Mouse (Mus musculus) hindbrain, embryonic 16.5 days (tissue): ENCODE data around the gene Snd1. TPM values are rescaled to one million over a fixed set of nuclear protein-coding genes. Genes with fewer than 3 reads are reported as not detected.

ENCODE experiments used
- ATAC-seq: fragments of 200-750 bp; cut with Nextera tagmentation; 2 replicates; pipeline ENCODE4 v1.8.0; 2017; ENCODE audit warnings: moderate TSS enrichment, moderate library complexity
- H3K27ac ChIP-seq: fragments of 300-500 bp; sonication (generic); 2 replicates; pipeline ENCODE4 v1.5.1; 2014; ENCODE audit warnings: low read depth, mild to moderate bottlenecking, control low read depth, low read length, moderate library complexity
- H3K27me3 ChIP-seq: fragments of 300-500 bp; sonication (generic); replicated peaks from 2 replicates; pipeline ENCODE4 v1.6.1; 2014; ENCODE audit warnings: low read length; ENCODE audit not compliant: control insufficient read depth, insufficient read depth
- H3K36me3 ChIP-seq: fragments of 300-500 bp; sonication (generic); 2 replicates; pipeline ENCODE4 v1.6.1; 2014; ENCODE audit warnings: mild to moderate bottlenecking, low read length, moderate library complexity, mixed read lengths; ENCODE audit not compliant: control insufficient read depth, insufficient read depth
- H3K4me1 ChIP-seq: fragments of 300-500 bp; sonication (generic); 2 replicates; pipeline ENCODE4 v1.6.1; 2014; ENCODE audit warnings: low read depth, low read length; ENCODE audit not compliant: control insufficient read depth, insufficient read depth
- H3K4me2 ChIP-seq: fragments of 300-500 bp; sonication (generic); 2 replicates; pipeline ENCODE4 v1.6.1; 2014; ENCODE audit warnings: mild to moderate bottlenecking, low read length, control low read depth, moderate library complexity
- H3K4me3 ChIP-seq: fragments of 300-500 bp; sonication (generic); 2 replicates; pipeline ENCODE4 v1.5.1; 2014; ENCODE audit warnings: mild to moderate bottlenecking, low read length, control low read depth, moderate library complexity
- H3K9ac ChIP-seq: fragments of 300-500 bp; sonication (generic); 2 replicates; pipeline ENCODE4 v1.6.1; 2014; ENCODE audit warnings: low read depth, mild to moderate bottlenecking, control low read depth, low read length, moderate library complexity
- H3K9me3 ChIP-seq: fragments of 300-500 bp; sonication (generic); 2 replicates; pipeline ENCODE4 v1.6.1; 2014; ENCODE audit warnings: mild to moderate bottlenecking, low read length, moderate library complexity; ENCODE audit not compliant: control insufficient read depth
- WGBS: fragments of 180-500 bp; shearing (Covaris S2); extraction: QIAGEN DNeasy Blood & Tissue Kit; methylation state at CpG from one replicate; pipeline ENCODE4 v1.1.7; 2014; 5-methylcytosine and 5-hydroxymethylcytosine counted together
- polyA plus RNA-seq: library from polyadenylated mRNA; unstranded; fragments of >200 nt; fragmentation: Nextera tagmentation; extraction: Ambion mirVana; gene quantifications from 2 replicates; pipeline ENCODE4 v1.2.1, GENCODE M21; 2015

Snd1 gene
- polyA plus RNA-seq, 1 experiment from 2014 or later = 69.7 TPM

- Histone ChIP-seq H3K9me3 (no peaks in the 10 kb centered on the region), H3K27me3 (no peaks in the 10 kb centered on the region), H3K27ac (no peak overlapping the region), H3K9ac (no peak overlapping the region), H3K4me2 (no peak overlapping the region), H3K36me3 (peaks cover 3% of the 10 kb centered on the region; the same call in 1 of the 2 replicates), H3K4me3 (no peak overlapping the region), H3K4me1 (no peaks in the 10 kb centered on the region)
- 87% methylated on average over 5 of the region's 5 CpGs for WGBS
- ATAC-seq = no peak
Measured at GRCm38 (mm10) chr6:28804751-28805150, 329.8 kb downstream of the Snd1 start.

DNA sequence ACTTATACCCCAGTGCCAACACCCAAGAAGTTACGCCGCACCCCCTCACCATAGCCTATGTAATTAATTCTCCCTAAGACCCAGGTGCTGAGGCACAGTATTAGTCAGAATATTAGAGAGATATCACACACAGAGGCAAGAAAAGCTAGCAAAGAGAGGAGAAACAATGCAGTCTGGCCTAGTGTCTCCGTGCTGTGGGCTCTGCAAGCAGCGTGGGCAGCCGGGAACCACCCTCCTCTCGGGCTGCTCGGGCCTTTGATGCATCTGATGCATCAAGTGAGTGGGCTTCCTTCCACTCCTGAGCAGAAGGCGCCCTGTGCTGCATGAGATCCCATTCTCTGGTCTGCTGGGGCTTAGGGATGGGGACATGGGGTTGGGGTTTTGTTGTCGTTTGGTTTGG is 338.1 kb downstream of the Snd1 start:
- H3K4me2 ChIP-seq = no peak overlapping the region
- 84% methylated on average over 9 of the region's 9 CpGs for whole genome bisulfite sequencing
- no peak overlapping the region for H3K27ac ChIP-seq
- no peak overlapping the region for H3K9ac ChIP-seq
- no peaks in the 10 kb centered on the region for H3K9me3 ChIP-seq
- no peak overlapping the region for H3K4me3 ChIP-seq
- no peaks in the 10 kb centered on the region for H3K27me3 ChIP-seq
- 0 out of 2 replicates have a peak, but pooled peaks have one; percentile 15 for ATAC-seq
- no peaks in the 10 kb centered on the region; the same call in 1 of the 2 replicates for H3K4me1 ChIP-seq
- peaks cover 3% of the 10 kb centered on the region; the same call in 1 of the 2 replicates for H3K36me3 ChIP-seq

- Histone ChIP-seq H3K27me3 (no peaks in the 10 kb centered on the region), H3K9ac (no peak overlapping the region), H3K4me2 (no peak overlapping the region), H3K4me3 (no peak overlapping the region), H3K36me3 (no peaks in the 10 kb centered on the region; the same call in 1 of the 2 replicates), H3K4me1 (peaks cover 10% of the 10 kb centered on the region), H3K27ac (no peak overlapping the region), H3K9me3 (no peaks in the 10 kb centered on the region)
- WGBS = 84% methylated on average over 2 of the region's 2 CpGs
- no peak for ATAC-seq
Measured at GRCm38 (mm10) chr6:28814895-28815294, 340.0 kb downstream of the Snd1 start.

GRCm38 (mm10) chr6:28817039-28817438 is 342.1 kb downstream of the Snd1 start:
- no peak overlapping the region for H3K4me2 ChIP-seq
- H3K27ac ChIP-seq = no peak overlapping the region
- H3K4me1 ChIP-seq = peaks cover 28% of the 10 kb centered on the region
- 72% methylated on average over 9 of the region's 9 CpGs for WGBS
- H3K36me3 ChIP-seq = no peaks in the 10 kb centered on the region
- no peak overlapping the region for H3K9ac ChIP-seq
- H3K27me3 ChIP-seq = no peaks in the 10 kb centered on the region
- no peak overlapping the region for H3K4me3 ChIP-seq
- H3K9me3 ChIP-seq = no peaks in the 10 kb centered on the region
- no peak; the same call in 1 of the 2 replicates for ATAC-seq

DNA sequence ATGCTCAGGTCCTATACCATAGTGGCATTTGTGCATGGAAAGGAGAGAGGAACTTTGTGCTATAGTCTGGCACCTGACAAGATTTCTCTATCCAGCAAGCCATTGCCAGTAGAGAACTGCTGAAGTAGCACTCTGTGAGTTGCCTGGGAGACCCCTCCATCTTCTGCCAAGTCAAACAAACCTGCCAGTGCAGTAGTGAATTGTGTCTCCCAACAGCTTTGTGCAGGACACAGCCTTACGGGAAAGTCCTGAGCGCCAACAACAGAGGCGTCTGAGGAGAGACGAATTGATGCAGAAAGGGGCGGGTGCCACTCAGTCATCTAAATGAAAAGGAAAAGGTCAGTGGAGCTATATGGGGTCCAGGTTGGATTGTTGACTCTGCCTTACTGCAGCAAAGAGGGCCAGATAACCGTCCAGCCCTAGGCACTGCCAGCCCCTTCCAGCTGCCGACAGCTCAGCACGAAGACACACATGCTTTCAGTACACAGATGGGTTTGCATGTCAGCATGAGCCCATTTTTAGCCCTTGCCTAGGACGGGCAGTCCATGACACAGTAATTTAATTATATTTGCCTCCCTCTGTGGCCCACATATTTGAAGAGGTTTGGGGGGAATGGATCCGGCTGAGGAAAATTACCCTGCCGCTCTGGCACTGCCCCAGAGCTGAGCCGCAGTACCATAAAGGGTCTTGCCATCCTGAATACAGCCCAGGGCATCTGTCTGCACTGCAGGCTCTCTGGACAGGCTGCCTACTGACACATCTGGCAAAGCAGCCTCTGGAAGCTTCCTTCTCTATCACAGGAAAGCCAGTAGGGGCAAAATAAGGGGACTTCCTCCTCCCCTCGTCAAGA is 344.8 kb downstream of the Snd1 start:
- H3K4me2 ChIP-seq = no peak overlapping the region
- ATAC-seq = peak; percentile 83
- WGBS = 35% methylated on average over 13 of the region's 13 CpGs

GRCm38 (mm10) chr6:28822296-28822695 is 347.4 kb downstream of the Snd1 start:
- ATAC-seq = no peak
- H3K4me1 ChIP-seq = peaks cover 46% of the 10 kb centered on the region
- no peaks in the 10 kb centered on the region for H3K27me3 ChIP-seq
- H3K36me3 ChIP-seq = no peaks in the 10 kb centered on the region
- H3K9me3 ChIP-seq = no peaks in the 10 kb centered on the region
- 79% methylated on average over 3 of the region's 3 CpGs for WGBS
- no peak overlapping the region for H3K9ac ChIP-seq
- no peak overlapping the region for H3K4me2 ChIP-seq
- H3K27ac ChIP-seq = no peak overlapping the region
- H3K4me3 ChIP-seq = no peak overlapping the region

More for the DNA sequence above, 344.8 kb downstream of the Snd1 start:
- no peak overlapping the region for H3K9ac ChIP-seq
- H3K9me3 ChIP-seq = no peaks in the 10 kb centered on the region
- no peaks in the 10 kb centered on the region for H3K27me3 ChIP-seq
- no peaks in the 10 kb centered on the region for H3K36me3 ChIP-seq
- H3K4me3 ChIP-seq = no peak overlapping the region
- H3K27ac ChIP-seq = no peak overlapping the region; the same call in 1 of the 2 replicates
- H3K4me1 ChIP-seq = peaks cover 28% of the 10 kb centered on the region

DNA sequence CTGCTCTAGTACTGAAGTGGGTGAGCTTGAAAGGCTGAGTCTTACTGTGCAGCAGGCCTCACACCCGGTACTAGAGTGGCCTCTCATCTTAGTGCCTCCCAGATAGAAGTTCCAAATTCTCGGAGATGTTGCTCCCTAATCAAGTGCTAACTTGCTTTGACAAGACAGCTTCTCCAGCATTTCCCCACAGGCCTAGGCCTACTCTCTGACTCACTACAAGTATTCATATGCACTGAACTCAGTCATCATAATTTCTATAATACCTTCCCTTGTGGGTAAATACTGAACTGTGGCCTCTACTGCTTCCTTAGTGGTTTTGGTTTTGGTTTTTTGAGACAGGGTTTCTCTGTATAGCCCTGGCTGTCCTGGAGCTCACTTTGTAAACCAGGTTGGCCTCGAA is 348.4 kb downstream of the Snd1 start:
- no peak overlapping the region for H3K4me3 ChIP-seq
- no peak overlapping the region for H3K4me2 ChIP-seq
- H3K9me3 ChIP-seq = no peaks in the 10 kb centered on the region
- H3K27me3 ChIP-seq = no peaks in the 10 kb centered on the region
- ATAC-seq = no peak
- H3K27ac ChIP-seq = no peak overlapping the region
- WGBS = 90% methylated on average over 3 of the region's 3 CpGs
- H3K9ac ChIP-seq = no peak overlapping the region
- peaks cover 55% of the 10 kb centered on the region for H3K4me1 ChIP-seq
- no peaks in the 10 kb centered on the region for H3K36me3 ChIP-seq

GRCm38 (mm10) chr6:28823802-28824201 is 348.9 kb downstream of the Snd1 start:
- Histone ChIP-seq H3K4me1 (peaks cover 59% of the 10 kb centered on the region), H3K4me2 (no peak overlapping the region), H3K9ac (no peak overlapping the region), H3K36me3 (no peaks in the 10 kb centered on the region), H3K27me3 (no peaks in the 10 kb centered on the region), H3K4me3 (no peak overlapping the region), H3K9me3 (no peaks in the 10 kb centered on the region), H3K27ac (no peak overlapping the region)
- 84% methylated on average over 5 of the region's 5 CpGs for WGBS
- no peak for ATAC-seq

GRCm38 (mm10) chr6:28825894-28826293 is 351.0 kb downstream of the Snd1 start:
- H3K4me3 ChIP-seq = no peak overlapping the region
- no peak overlapping the region for H3K27ac ChIP-seq
- H3K27me3 ChIP-seq = no peaks in the 10 kb centered on the region
- H3K9me3 ChIP-seq = no peaks in the 10 kb centered on the region
- H3K4me1 ChIP-seq = peaks cover 55% of the 10 kb centered on the region
- no peak for ATAC-seq
- H3K36me3 ChIP-seq = no peaks in the 10 kb centered on the region
- WGBS = 43% methylated on average over 3 of the region's 3 CpGs
- peak overlapping the region; percentile 69 for H3K4me2 ChIP-seq
- H3K9ac ChIP-seq = no peak overlapping the region
